Mouse (Mus musculus): ENCODE data around the gene Naa16. TPM values are rescaled to one million over a fixed set of nuclear protein-coding genes. Genes with fewer than 3 reads are reported as not detected.

Gene Naa16
- total and polyA plus RNA-seq, 2 experiments from 2014 or later, result 1.6 to 14.8 TPM

DNA sequence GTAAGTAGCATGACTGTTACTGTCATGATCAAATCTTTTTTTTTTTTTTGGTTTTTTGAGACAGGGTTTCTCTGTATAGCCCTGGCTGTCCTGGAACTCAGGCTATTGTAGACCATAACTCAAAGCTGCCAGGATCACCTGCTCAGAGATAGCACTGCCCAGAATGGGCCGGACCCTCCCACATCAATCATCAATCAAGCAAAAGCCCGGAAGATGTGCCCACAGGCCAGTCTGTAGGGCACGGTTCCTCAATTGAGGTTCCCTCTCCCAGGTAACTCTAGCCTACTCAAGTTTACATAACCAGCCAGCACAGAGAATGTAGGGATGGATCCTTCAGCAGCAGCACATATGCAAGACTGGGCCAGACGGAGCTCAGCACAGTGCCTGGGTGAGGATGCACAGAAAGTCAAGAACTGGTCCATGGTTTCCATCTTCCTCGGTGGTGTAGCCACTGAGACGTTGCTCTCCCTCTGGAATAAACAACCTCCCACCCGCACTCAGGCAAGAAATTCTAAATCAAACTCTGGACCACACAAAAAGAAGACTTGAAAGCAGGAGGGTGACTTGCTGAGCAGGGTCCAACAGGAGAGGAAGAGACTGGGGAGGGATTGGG, 103.2 kb downstream of the Naa16 start:
- Histone ChIP-seq H3K27ac (ENCODE audit: low read depth) (no peak overlapping the region), H3K4me3 (ENCODE audit: low read depth, low read length) (no peak overlapping the region), H3K9ac (replicated peaks; ENCODE audit: low read depth, low read length) (no peak overlapping the region), H3K36me3 (replicated peaks; ENCODE audit: control insufficient read depth, insufficient read depth, low read length) (no peaks in the 10 kb centered on the region), H3K4me1 (ENCODE audit: control insufficient read depth, insufficient read depth) (peaks cover 6% of the 10 kb centered on the region; the same call in 1 of the 2 replicates), H3K4me2 (ENCODE audit: low read depth, low read length) (no peak overlapping the region), H3K9me3 (replicated peaks; ENCODE audit: control insufficient read depth, low read length) (no peaks in the 10 kb centered on the region; the same call in 1 of the 2 replicates), H3K27me3 (ENCODE audit: control insufficient read depth, insufficient read depth, low read length) (no peaks in the 10 kb centered on the region)
- TF ChIP-seq EP300 (IDR thresholded peaks at IDR 0.05; ENCODE audit: low read depth) (no peak), CTCF (IDR thresholded peaks at IDR 0.05; ENCODE audit: low read depth) (no peak)
- WGBS, result 86% methylated on average over 7 of the region's 7 CpGs
- DNase-seq (ENCODE audit: low spot score) (no peak), ATAC-seq (ENCODE audit: insufficient read depth, low read depth) (no peak)

DNA sequence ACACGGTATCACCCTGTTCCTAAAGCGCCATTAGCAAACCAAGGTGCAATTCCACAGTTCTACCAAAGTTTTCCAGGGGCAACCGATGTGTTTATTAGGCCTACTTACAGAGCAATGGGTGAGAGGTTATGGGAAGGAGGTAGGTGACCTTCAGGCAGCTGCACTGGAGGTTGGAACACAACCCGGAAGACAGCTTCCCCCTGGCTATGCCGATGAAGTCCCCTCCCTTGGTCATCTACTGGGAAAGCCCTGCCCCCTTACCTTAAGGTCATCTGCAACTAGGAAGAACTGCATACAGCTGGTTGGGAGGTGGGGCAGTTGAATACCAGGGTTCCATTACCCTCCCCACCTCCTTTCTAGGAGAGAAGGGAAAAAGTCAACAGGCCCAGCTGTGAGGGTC, 105.0 kb downstream of the Naa16 start:
- no peaks in the 10 kb centered on the region for H3K36me3 ChIP-seq (replicated peaks; ENCODE audit: control insufficient read depth, insufficient read depth, low read length)
- 79% methylated on average over 5 of the region's 5 CpGs for WGBS
- H3K9me3 ChIP-seq (replicated peaks; ENCODE audit: control insufficient read depth, low read length), result no peaks in the 10 kb centered on the region; the same call in 1 of the 2 replicates
- no peak overlapping the region for H3K4me2 ChIP-seq (ENCODE audit: low read depth, low read length)
- ATAC-seq (ENCODE audit: insufficient read depth, low read depth) (no peak), DNase-seq (ENCODE audit: low spot score) (no peak)
- H3K4me3 ChIP-seq (ENCODE audit: low read depth, low read length), result no peak overlapping the region
- no peak overlapping the region for H3K27ac ChIP-seq (ENCODE audit: low read depth)
- peaks cover 6% of the 10 kb centered on the region; the same call in 1 of the 2 replicates for H3K4me1 ChIP-seq (ENCODE audit: control insufficient read depth, insufficient read depth)
- TF ChIP-seq CTCF (IDR thresholded peaks at IDR 0.05; ENCODE audit: low read depth), result no peak
- no peak for TF ChIP-seq EP300 (IDR thresholded peaks at IDR 0.05; ENCODE audit: low read depth)
- H3K27me3 ChIP-seq (ENCODE audit: control insufficient read depth, insufficient read depth, low read length), result no peaks in the 10 kb centered on the region
- no peak overlapping the region for H3K9ac ChIP-seq (replicated peaks; ENCODE audit: low read depth, low read length)

- H3K9ac ChIP-seq (replicated peaks; ENCODE audit: low read depth, low read length), result no peak overlapping the region
- H3K4me2 ChIP-seq (ENCODE audit: low read depth, low read length), result no peak overlapping the region
- no peak for ATAC-seq (ENCODE audit: insufficient read depth, low read depth)
- H3K27me3 ChIP-seq (ENCODE audit: control insufficient read depth, insufficient read depth, low read length), result no peaks in the 10 kb centered on the region
- no peaks in the 10 kb centered on the region; the same call in 1 of the 2 replicates for H3K9me3 ChIP-seq (replicated peaks; ENCODE audit: control insufficient read depth, low read length)
- no peak for TF ChIP-seq CTCF (IDR thresholded peaks at IDR 0.05; ENCODE audit: low read depth)
- no peak for TF ChIP-seq EP300 (IDR thresholded peaks at IDR 0.05; ENCODE audit: low read depth)
- H3K36me3 ChIP-seq (replicated peaks; ENCODE audit: control insufficient read depth, insufficient read depth, low read length), result no peaks in the 10 kb centered on the region
- WGBS, result 91% methylated on average over 4 of the region's 4 CpGs
- no peak for DNase-seq (ENCODE audit: low spot score)
- H3K4me1 ChIP-seq (ENCODE audit: control insufficient read depth, insufficient read depth), result peaks cover under 1% of the 10 kb centered on the region; the same call in 1 of the 2 replicates
- no peak overlapping the region for H3K27ac ChIP-seq (ENCODE audit: low read depth)
- no peak overlapping the region for H3K4me3 ChIP-seq (ENCODE audit: low read depth, low read length)
These were observed 106.0 kb downstream of the Naa16 start for GRCm38 (mm10) chr14:79284616-79285015.

GRCm38 (mm10) chr14:79283952-79284351, 106.6 kb downstream of the Naa16 start:
- DNase-seq (ENCODE audit: low spot score) (no peak), ATAC-seq (ENCODE audit: insufficient read depth, low read depth) (no peak)
- Histone ChIP-seq H3K36me3 (replicated peaks; ENCODE audit: control insufficient read depth, insufficient read depth, low read length) (no peaks in the 10 kb centered on the region), H3K4me3 (ENCODE audit: low read depth, low read length) (no peak overlapping the region), H3K4me1 (ENCODE audit: control insufficient read depth, insufficient read depth) (no peaks in the 10 kb centered on the region), H3K27ac (ENCODE audit: low read depth) (no peak overlapping the region), H3K4me2 (ENCODE audit: low read depth, low read length) (no peak overlapping the region), H3K9ac (replicated peaks; ENCODE audit: low read depth, low read length) (no peak overlapping the region), H3K9me3 (replicated peaks; ENCODE audit: control insufficient read depth, low read length) (no peaks in the 10 kb centered on the region; the same call in 1 of the 2 replicates), H3K27me3 (ENCODE audit: control insufficient read depth, insufficient read depth, low read length) (no peaks in the 10 kb centered on the region)
- TF ChIP-seq CTCF (IDR thresholded peaks at IDR 0.05; ENCODE audit: low read depth) (no peak), EP300 (IDR thresholded peaks at IDR 0.05; ENCODE audit: low read depth) (no peak)
- WGBS, result 92% methylated on average over 7 of the region's 7 CpGs

DNA sequence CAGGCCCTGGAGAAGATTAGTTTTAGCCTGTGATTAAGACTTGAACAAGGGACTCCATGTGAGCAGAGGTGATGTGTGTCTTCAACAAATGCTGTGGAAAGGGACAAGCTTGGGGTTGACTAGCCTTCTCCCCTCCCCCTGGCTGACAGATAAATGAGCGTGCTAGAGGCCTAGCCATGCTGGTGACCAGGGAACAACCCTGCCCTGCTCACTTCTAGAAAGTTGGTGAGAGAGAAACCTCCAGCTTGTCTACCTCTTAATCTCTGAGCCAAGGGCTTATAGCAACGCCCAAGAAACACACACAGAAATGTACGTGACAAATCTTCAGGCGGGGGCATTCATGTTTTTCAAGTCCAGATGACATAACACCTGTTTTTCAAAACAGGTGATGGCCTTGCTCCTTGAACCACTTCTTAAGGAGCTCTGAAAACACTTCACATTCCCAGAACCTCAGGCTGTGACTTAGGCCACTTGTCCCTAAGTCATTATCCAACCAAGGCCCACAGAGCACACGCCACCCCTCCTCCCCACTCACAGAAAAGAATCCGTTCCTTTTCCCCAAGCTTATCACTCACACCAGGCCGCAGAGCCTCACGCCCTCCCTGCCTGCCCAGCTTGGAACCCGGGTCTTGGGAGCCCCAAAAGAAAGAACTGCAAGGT, 108.6 kb downstream of the Naa16 start:
- 80% methylated on average over 9 of the region's 9 CpGs for WGBS
- H3K9me3 ChIP-seq (replicated peaks; ENCODE audit: control insufficient read depth, low read length), result no peaks in the 10 kb centered on the region; the same call in 1 of the 2 replicates
- H3K4me2 ChIP-seq (ENCODE audit: low read depth, low read length), result no peak overlapping the region
- TF ChIP-seq CTCF (IDR thresholded peaks at IDR 0.05; ENCODE audit: low read depth), result no peak
- H3K9ac ChIP-seq (replicated peaks; ENCODE audit: low read depth, low read length), result no peak overlapping the region
- H3K4me3 ChIP-seq (ENCODE audit: low read depth, low read length), result no peak overlapping the region
- H3K36me3 ChIP-seq (replicated peaks; ENCODE audit: control insufficient read depth, insufficient read depth, low read length), result no peaks in the 10 kb centered on the region
- no peaks in the 10 kb centered on the region for H3K27me3 ChIP-seq (ENCODE audit: control insufficient read depth, insufficient read depth, low read length)
- no peak for ATAC-seq (ENCODE audit: insufficient read depth, low read depth)
- DNase-seq (ENCODE audit: low spot score), result no peak
- H3K27ac ChIP-seq (ENCODE audit: low read depth), result no peak overlapping the region
- H3K4me1 ChIP-seq (ENCODE audit: control insufficient read depth, insufficient read depth), result peaks cover 12% of the 10 kb centered on the region

Data from heart, postnatal 0 days (tissue).